15 mouse cellular contexts compared by ENCODE assay signal in the genomic region with DNA sequence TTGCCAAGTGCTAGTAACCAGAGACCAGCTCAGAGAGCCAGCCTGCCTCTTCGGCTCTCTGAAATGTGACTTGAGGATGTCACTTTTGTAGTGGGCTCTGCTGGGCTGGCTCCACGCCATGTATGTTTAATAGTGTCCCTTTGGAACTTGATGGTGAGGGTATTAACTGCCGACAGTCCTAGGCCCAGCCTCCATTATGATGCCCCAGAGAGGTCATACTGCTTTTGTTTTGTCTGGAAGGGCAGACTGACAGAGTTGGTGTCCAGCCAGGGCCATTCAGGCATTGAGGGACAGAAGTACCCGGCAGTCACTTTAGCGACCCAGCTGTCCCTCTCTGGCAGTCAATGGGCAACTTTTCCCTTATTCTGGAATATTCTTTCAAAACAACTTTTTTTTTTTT. TPM values are rescaled to one million over a fixed set of nuclear protein-coding genes. Genes with fewer than 3 reads are reported as not detected.
DNase-seq lines count a peak whose midpoint lies in the region; ATAC-seq and TF ChIP-seq lines count a peak whose summit lies in the region.
"Had no signal": no experiment of that assay in that cellular context is flagged by ENCODE, and none has a peak within 500 bp of the region (broad histone marks: within the 10 kb centered on the region; RNA-seq: fewer than 3 reads in every experiment).

No protein-coding gene starts in this region.

- no peak overlapping the region for H3K4me3 ChIP-seq in hindbrain, embryonic 13.5 days
- no peak overlapping the region for H3K4me3 ChIP-seq in hindbrain, embryonic 14.5 days (replicated peaks; ENCODE audit: low read length)
- H3K4me3 ChIP-seq in midbrain, embryonic 10.5 days, result no peak overlapping the region
- H3K4me3 ChIP-seq in midbrain, embryonic 11.5 days (ENCODE audit: low read depth, low read length), result no peak overlapping the region
- H3K4me3 ChIP-seq in midbrain, postnatal 0 days (ENCODE audit: low read depth, low read length), result no peak overlapping the region
- H3K4me3 ChIP-seq: embryonic facial prominence, embryonic 13.5 days; limb, embryonic 15.5 days had no signal

- intact Hi-C loops in heart, postnatal 36 days (cut with DNase I), result no loop called here

- no peaks in the 10 kb centered on the region for H3K27me3 ChIP-seq in hindbrain, embryonic 13.5 days
- no peaks in the 10 kb centered on the region for H3K27me3 ChIP-seq in hindbrain, embryonic 14.5 days (ENCODE audit: control insufficient read depth, insufficient read depth, low read length)
- H3K27me3 ChIP-seq in midbrain, embryonic 10.5 days (ENCODE audit: low read depth, poor library complexity, severe bottlenecking), result no peaks in the 10 kb centered on the region
- H3K27me3 ChIP-seq in midbrain, embryonic 11.5 days (ENCODE audit: control insufficient read depth, insufficient read depth, low read length), result no peaks in the 10 kb centered on the region
- no peaks in the 10 kb centered on the region for H3K27me3 ChIP-seq in midbrain, postnatal 0 days (ENCODE audit: insufficient read depth, low read length)
- H3K27me3 ChIP-seq: embryonic facial prominence, embryonic 13.5 days; limb, embryonic 15.5 days had no signal

- no peak for ATAC-seq in hindbrain, embryonic 13.5 days (ENCODE audit: low FRiP score)
- ATAC-seq in hindbrain, embryonic 14.5 days (ENCODE audit: low FRiP score), result no peak
- no peak for ATAC-seq in midbrain, embryonic 11.5 days (ENCODE audit: low FRiP score)
- ATAC-seq in midbrain, postnatal 0 days (ENCODE audit: low FRiP score), result no peak
- ATAC-seq: CD4-positive, CD25-positive, alpha-beta regulatory T cell, adult 4 months; intestine, embryonic 16.5 days had no signal

- no peaks in the 10 kb centered on the region for H3K36me3 ChIP-seq in hindbrain, embryonic 13.5 days
- no peaks in the 10 kb centered on the region for H3K36me3 ChIP-seq in hindbrain, embryonic 14.5 days (replicated peaks; ENCODE audit: control insufficient read depth, insufficient read depth)
- H3K36me3 ChIP-seq in midbrain, embryonic 10.5 days, result no peaks in the 10 kb centered on the region
- H3K36me3 ChIP-seq in midbrain, embryonic 11.5 days (ENCODE audit: control insufficient read depth, insufficient read depth, low read length), result no peaks in the 10 kb centered on the region
- no peaks in the 10 kb centered on the region for H3K36me3 ChIP-seq in midbrain, postnatal 0 days (ENCODE audit: insufficient read depth, low read length)
- H3K36me3 ChIP-seq: embryonic facial prominence, embryonic 13.5 days; G1E; limb, embryonic 15.5 days had no signal

- no peaks in the 10 kb centered on the region for H3K9me3 ChIP-seq in hindbrain, embryonic 13.5 days
- no peaks in the 10 kb centered on the region for H3K9me3 ChIP-seq in hindbrain, embryonic 14.5 days (ENCODE audit: control insufficient read depth, low read length)
- H3K9me3 ChIP-seq in midbrain, embryonic 10.5 days (replicated peaks), result no peaks in the 10 kb centered on the region
- no peaks in the 10 kb centered on the region for H3K9me3 ChIP-seq in midbrain, embryonic 11.5 days (ENCODE audit: control insufficient read depth, low read length)
- no peaks in the 10 kb centered on the region for H3K9me3 ChIP-seq in midbrain, postnatal 0 days (ENCODE audit: low read length)
- H3K9me3 ChIP-seq: embryonic facial prominence, embryonic 13.5 days; G1E; limb, embryonic 15.5 days had no signal

- H3K4me1 ChIP-seq in hindbrain, embryonic 13.5 days (replicated peaks), result peaks cover 76% of the 10 kb centered on the region
- H3K4me1 ChIP-seq in hindbrain, embryonic 14.5 days (replicated peaks; ENCODE audit: control insufficient read depth, insufficient read depth, low read length), result peaks cover 68% of the 10 kb centered on the region
- H3K4me1 ChIP-seq in midbrain, embryonic 10.5 days, result peaks cover 83% of the 10 kb centered on the region
- H3K4me1 ChIP-seq in midbrain, embryonic 11.5 days (ENCODE audit: control insufficient read depth, insufficient read depth, low read length), result peaks cover 29% of the 10 kb centered on the region
- H3K4me1 ChIP-seq in midbrain, postnatal 0 days (ENCODE audit: insufficient read depth, low read length), result peaks cover 46% of the 10 kb centered on the region

- 0 out of 2 replicates have a peak overlapping the region, but pooled peaks have one; percentile 8 for H3K9ac ChIP-seq in hindbrain, embryonic 13.5 days
- H3K9ac ChIP-seq in hindbrain, embryonic 14.5 days, result no peak overlapping the region
- no peak overlapping the region for H3K9ac ChIP-seq in midbrain, embryonic 11.5 days (ENCODE audit: low read length)
- no peak overlapping the region for H3K9ac ChIP-seq in midbrain, postnatal 0 days (replicated peaks; ENCODE audit: low read length, poor library complexity, severe bottlenecking)
- H3K9ac ChIP-seq: embryonic facial prominence, embryonic 13.5 days; limb, embryonic 15.5 days had no signal

- no peak for TF ChIP-seq CTCF in midbrain, postnatal 0 days (IDR thresholded peaks at IDR 0.05)

- WGBS in hindbrain, embryonic 13.5 days, result 20% methylated on average over 5 of the region's 5 CpGs
- WGBS in hindbrain, embryonic 14.5 days, result 14% methylated on average over 5 of the region's 5 CpGs
- WGBS in midbrain, embryonic 10.5 days, result 44% methylated on average over 5 of the region's 5 CpGs
- 28% methylated on average over 5 of the region's 5 CpGs for WGBS in midbrain, embryonic 11.5 days
- 25% methylated on average over 5 of the region's 5 CpGs for WGBS in midbrain, postnatal 0 days

- no peak overlapping the region; the same call in 1 of the 2 replicates for H3K27ac ChIP-seq in hindbrain, embryonic 13.5 days
- H3K27ac ChIP-seq in hindbrain, embryonic 14.5 days, result no peak overlapping the region
- peak overlapping the region; percentile 57 for H3K27ac ChIP-seq in midbrain, embryonic 10.5 days (replicated peaks)
- no peak overlapping the region for H3K27ac ChIP-seq in midbrain, embryonic 11.5 days (ENCODE audit: low read depth, low read length)
- peak overlapping the region; percentile 38; the same call in 1 of the 2 replicates for H3K27ac ChIP-seq in midbrain, postnatal 0 days (ENCODE audit: low read depth, low read length)
- H3K27ac ChIP-seq: embryonic facial prominence, embryonic 13.5 days; kidney, postnatal 0 days; limb, embryonic 15.5 days had no signal

- H3K4me2 ChIP-seq in hindbrain, embryonic 13.5 days, result no peak overlapping the region
- H3K4me2 ChIP-seq in hindbrain, embryonic 14.5 days (replicated peaks), result no peak overlapping the region
- no peak overlapping the region for H3K4me2 ChIP-seq in midbrain, embryonic 11.5 days
- no peak overlapping the region for H3K4me2 ChIP-seq in midbrain, postnatal 0 days (ENCODE audit: low read depth, low read length, poor library complexity, severe bottlenecking)
- H3K4me2 ChIP-seq: embryonic facial prominence, embryonic 13.5 days; heart, embryonic 11.5 days; limb, embryonic 15.5 days had no signal

- peak; percentile 47 to 48 for DNase-seq in cerebellum, adult 18-20 months
- DNase-seq in cerebellum, adult 11-12 months, result no peak
- DNase-seq in hindbrain, embryonic 14.5 days (ENCODE audit: low spot score), result no peak
- DNase-seq in midbrain, embryonic 10.5 days (ENCODE audit: low spot score), result no peak
- DNase-seq in midbrain, embryonic 11.5 days (ENCODE audit: low spot score, missing footprints), result no peak
- peak; percentile 85 for DNase-seq in midbrain, postnatal 0 days (ENCODE audit: low spot score)
- DNase-seq in heart, postnatal 36 days, result no peak

RNA-seq across cellular contexts. Expression of a gene that starts 17.4 kb away (rescaled TPM):
- polyA plus RNA-seq in hindbrain, embryonic 13.5 days (2015; fragmentation: Nextera tagmentation; extraction: Ambion mirVana), result 71.3 and 76.9 TPM in 2 replicates
- 110 and 129 TPM in 2 replicates for polyA plus RNA-seq in hindbrain, embryonic 14.5 days (2014; fragmentation: Nextera tagmentation; extraction: Ambion mirVana)
- 21.3 and 28.5 TPM in 2 replicates for polyA plus RNA-seq in midbrain, embryonic 10.5 days (2016; fragmentation: Nextera tagmentation; extraction: Ambion mirVana)
- polyA plus RNA-seq in midbrain, embryonic 11.5 days (2014; fragmentation: Nextera tagmentation; extraction: Ambion mirVana), result 12.1 and 13.6 TPM in 2 replicates
- total RNA-seq in midbrain, postnatal 0 days (2014; rRNA removed), result 645 and 733 TPM in 2 replicates
- 241 and 242 TPM in 2 replicates for polyA plus RNA-seq in midbrain, postnatal 0 days (2015; fragmentation: Nextera tagmentation; extraction: Ambion mirVana)
- total RNA-seq in heart, postnatal 36 days (2021), result 10 to 100 TPM; 35.5 to 46.0 TPM

Comparison
In these comparisons a context has a peak if more than half of its experiments do, and no peak if none do; other contexts are left out.
1. DNase-seq: peak in cerebellum, adult 18-20 months (2 of 2) and midbrain, postnatal 0 days (single experiment); none in cerebellum, adult 11-12 months (single experiment), hindbrain, embryonic 14.5 days (single experiment), midbrain, embryonic 10.5 days (single experiment), midbrain, embryonic 11.5 days (single experiment) and heart, postnatal 36 days (0 of 2).
2. H3K27ac ChIP-seq: peak in midbrain, embryonic 10.5 days (single experiment) and midbrain, postnatal 0 days (single experiment); none in hindbrain, embryonic 13.5 days (single experiment), hindbrain, embryonic 14.5 days (single experiment) and midbrain, embryonic 11.5 days (single experiment).